Mouse (Mus musculus) G1E-ER4 (cell line): Measurements from ENCODE around the gene Taar2. TPM values are rescaled to one million over a fixed set of nuclear protein-coding genes. Genes with fewer than 3 reads are reported as not detected.

ENCODE experiments used
- GATA1 ChIP-seq: IDR thresholded peaks from one replicate; pipeline ENCODE4 v1.8.0; 2012; ENCODE audit warnings: low read length, inconsistent platforms
- polyA plus RNA-seq: library from polyadenylated mRNA; stranded (reverse); fragments of >175 nt; gene quantifications from 2 replicates; pipeline ENCODE4 v1.2.3, GENCODE M21; 2012

The Taar2 gene
- not detected in 2 replicates for polyA plus RNA-seq

- TF ChIP-seq GATA1: no peak
Observed at GRCm38 (mm10) chr10:23938312-23938711, at the start of gene Taar2. TSS of gene Taar2 (plus strand) at chr10:23938572.

GRCm38 (mm10) chr10:23892987-23893386 lies 45.4 kb upstream of the Taar2 start:
- TF ChIP-seq GATA1: no peak

- TF ChIP-seq GATA1: no peak
Observed at GRCm38 (mm10) chr10:23894601-23895349, 43.6 kb upstream of the Taar2 start, which contains the start of gene Vnn1. TSS of gene Vnn1 (plus strand) at chr10:23894688.

- TF ChIP-seq GATA1: no peak
Observed at GRCm38 (mm10) chr10:23895376-23895775, 43.0 kb upstream of the Taar2 start.

- TF ChIP-seq GATA1: no peak
Observed at GRCm38 (mm10) chr10:23901119-23901518, 37.3 kb upstream of the Taar2 start.

GRCm38 (mm10) chr10:23905661-23906060 lies 32.7 kb upstream of the Taar2 start:
- TF ChIP-seq GATA1: no peak

- TF ChIP-seq GATA1: no peak
Observed at GRCm38 (mm10) chr10:23920056-23920455, 18.3 kb upstream of the Taar2 start, which contains the start of gene Taar1. TSS of gene Taar1 (plus strand) at chr10:23920356.

- TF ChIP-seq GATA1: no peak
Observed at GRCm38 (mm10) chr10:23922468-23922867, 15.9 kb upstream of the Taar2 start.

GRCm38 (mm10) chr10:23923941-23924340 lies 14.4 kb upstream of the Taar2 start:
- TF ChIP-seq GATA1: no peak

GRCm38 (mm10) chr10:23937613-23938012 lies 759 bp upstream of the Taar2 start:
- TF ChIP-seq GATA1: no peak

GRCm38 (mm10) chr10:23942465-23942864 lies 4.1 kb downstream of the Taar2 start:
- no peak for TF ChIP-seq GATA1

GRCm38 (mm10) chr10:23948026-23948425 lies 9.7 kb downstream of the Taar2 start:
- no peak for TF ChIP-seq GATA1

- TF ChIP-seq GATA1: no peak
Observed at GRCm38 (mm10) chr10:23949508-23950005, 11.2 kb downstream of the Taar2 start, which contains the start of gene Taar3. TSS of gene Taar3 (plus strand) at chr10:23949558.

GRCm38 (mm10) chr10:23951714-23952113 lies 13.3 kb downstream of the Taar2 start:
- TF ChIP-seq GATA1: no peak

GRCm38 (mm10) chr10:23959071-23959470 lies 20.7 kb downstream of the Taar2 start:
- no peak for TF ChIP-seq GATA1

GRCm38 (mm10) chr10:23960444-23960915 lies 22.1 kb downstream of the Taar2 start, which contains the start of gene Taar4:
TSS of gene Taar4 (plus strand) at chr10:23960494.
- TF ChIP-seq GATA1: no peak

- no peak for TF ChIP-seq GATA1
Observed at GRCm38 (mm10) chr10:23963444-23963843, 25.1 kb downstream of the Taar2 start.
